Mouse (Mus musculus): ENCODE data around the gene Psmd8.
"Not testable (repeated sequence)": the region's sequence is repeated elsewhere in the genome, so short reads cannot be mapped to it uniquely, and the experiment has no call there.

DNA sequence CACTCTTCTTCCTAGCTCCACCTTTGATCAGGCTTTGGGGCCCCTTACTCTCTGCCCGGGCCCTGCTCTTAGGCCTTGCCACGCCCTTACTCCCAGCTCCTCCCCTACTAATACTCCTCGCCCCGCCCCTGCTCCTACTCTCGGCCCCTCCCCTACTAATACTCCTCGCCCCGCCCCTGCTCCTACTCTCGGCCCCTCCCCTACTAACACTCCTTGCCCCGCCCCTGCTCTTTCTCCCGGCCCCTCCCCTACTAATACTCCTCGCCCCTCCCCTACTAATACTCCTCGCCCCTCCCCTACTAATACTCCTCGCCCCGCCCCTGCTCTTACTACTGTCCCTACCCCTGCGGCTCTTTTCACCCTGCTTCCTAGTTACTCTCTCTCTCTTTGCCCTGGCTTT lies 30.5 kb upstream of the Psmd8 start:
- not testable (repeated sequence) for TF ChIP-seq CTCF (IDR thresholded peaks at IDR 0.05; ENCODE audit: control insufficient read depth, insufficient read depth, low read length); POLR2A (IDR thresholded peaks at IDR 0.05; ENCODE audit: borderline replicate concordance, control insufficient read depth, low read depth, low read length)
